Mouse (Mus musculus) megakaryocyte, embryonic 14.5 days (primary cell): Measurements from ENCODE around the gene Gm9918.

Experiments
- FLI1 ChIP-seq: IDR thresholded peaks from 2 replicates; pipeline ENCODE4 v1.6.1; 2012; ENCODE audit warnings: low read length, inconsistent platforms, mixed read lengths
- GATA1 ChIP-seq: IDR thresholded peaks from 3 replicates; pipeline ENCODE4 v1.6.1; 2012; ENCODE audit warnings: mixed read lengths, low read length, inconsistent platforms, borderline replicate concordance

- TF ChIP-seq GATA1 (no peak), FLI1 (no peak)
These were observed 17.0 kb downstream of the Gm9918 start for GRCm38 (mm10) chr15:102287395-102287794.
